Mouse (Mus musculus) lung, embryonic 16.5 days (tissue): Measurements from ENCODE around the gene Trim60. TPM values are rescaled to one million over a fixed set of nuclear protein-coding genes. Genes with fewer than 3 reads are reported as not detected.
"Not testable (repeated sequence)": the region's sequence is repeated elsewhere in the genome, so short reads cannot be mapped to it uniquely, and the experiment has no call there.

Experiments used
- ATAC-seq: fragments of 200-750 bp; cut with Nextera tagmentation; 2 replicates; pipeline ENCODE4 v1.8.0; 2017; ENCODE audit warnings: low read depth, mild to moderate bottlenecking, moderate library complexity
- H3K27ac ChIP-seq: fragments of 300-500 bp; sonication (generic); 2 replicates; pipeline ENCODE4 v1.5.1; 2014; ENCODE audit warnings: mild to moderate bottlenecking, control low read depth, low read length
- H3K27me3 ChIP-seq: fragments of 300-500 bp; sonication (generic); 2 replicates; pipeline ENCODE4 v1.6.1; 2014; ENCODE audit warnings: low read depth, low read length, mixed read lengths; ENCODE audit not compliant: control insufficient read depth, insufficient read depth
- H3K36me3 ChIP-seq: fragments of 300-500 bp; sonication (generic); 2 replicates; pipeline ENCODE4 v1.6.1; 2014; ENCODE audit warnings: low read length; ENCODE audit not compliant: control insufficient read depth, insufficient read depth
- H3K4me1 ChIP-seq: fragments of 300-500 bp; sonication (generic); replicated peaks from 2 replicates; pipeline ENCODE4 v1.6.1; 2014; ENCODE audit warnings: low read length, mixed read lengths; ENCODE audit not compliant: control insufficient read depth, insufficient read depth
- H3K4me2 ChIP-seq: fragments of 300-500 bp; sonication (generic); 2 replicates; pipeline ENCODE4 v1.6.1; 2014; ENCODE audit warnings: low read depth, low read length, control low read depth
- H3K4me3 ChIP-seq: fragments of 300-500 bp; sonication (generic); 2 replicates; pipeline ENCODE4 v1.5.1; 2014; ENCODE audit warnings: mild to moderate bottlenecking, low read length, control low read depth
- H3K9ac ChIP-seq: fragments of 300-500 bp; sonication (generic); 2 replicates; pipeline ENCODE4 v1.6.1; 2014; ENCODE audit warnings: low read length, control low read depth
- H3K9me3 ChIP-seq: fragments of 300-500 bp; sonication (generic); 2 replicates; pipeline ENCODE4 v1.6.1; 2016; ENCODE audit warnings: low read length; ENCODE audit not compliant: control insufficient read depth
- WGBS: fragments of 180-500 bp; shearing (Covaris S2); extraction: QIAGEN DNeasy Blood & Tissue Kit; methylation state at CpG from one replicate; pipeline ENCODE4 v1.1.7; 2014; 5-methylcytosine and 5-hydroxymethylcytosine counted together
- polyA plus RNA-seq: library from polyadenylated mRNA; unstranded; fragments of >200 nt; fragmentation: Nextera tagmentation; extraction: Ambion mirVana; gene quantifications from 2 replicates; pipeline ENCODE4 v1.2.1, GENCODE M21; 2015

The Trim60 gene
- polyA plus RNA-seq, 1 experiment from 2014 or later = not detected

GRCm38 (mm10) chr8:65028959-65029686 is 10.7 kb upstream of the Trim60 start:
- H3K9me3 ChIP-seq = no peaks in the 10 kb centered on the region
- no peak for ATAC-seq
- no peaks in the 10 kb centered on the region for H3K36me3 ChIP-seq
- no peaks in the 10 kb centered on the region for H3K27me3 ChIP-seq
- H3K4me2 ChIP-seq = no peak overlapping the region
- H3K4me1 ChIP-seq = no peaks in the 10 kb centered on the region
- no peak overlapping the region for H3K9ac ChIP-seq
- H3K27ac ChIP-seq = no peak overlapping the region
- 73% methylated on average over 12 of the region's 12 CpGs for whole genome bisulfite sequencing
- no peak overlapping the region for H3K4me3 ChIP-seq

GRCm38 (mm10) chr8:65022485-65022884 is 4.1 kb upstream of the Trim60 start:
- Histone ChIP-seq H3K4me1 (no peaks in the 10 kb centered on the region), H3K4me2 (no peak overlapping the region), H3K27me3 (no peaks in the 10 kb centered on the region), H3K36me3 (no peaks in the 10 kb centered on the region), H3K4me3 (no peak overlapping the region), H3K9me3 (no peaks in the 10 kb centered on the region), H3K9ac (no peak overlapping the region), H3K27ac (no peak overlapping the region)
- WGBS = 45% methylated on average over 8 of the region's 8 CpGs
- no peak for ATAC-seq

GRCm38 (mm10) chr8:65007616-65008015 is 10.8 kb downstream of the Trim60 start:
- ATAC-seq = not testable (repeated sequence)

GRCm38 (mm10) chr8:64998806-64999365 is 19.5 kb downstream of the Trim60 start:
- Histone ChIP-seq H3K4me3 (no peak overlapping the region), H3K4me1 (no peaks in the 10 kb centered on the region), H3K9ac (no peak overlapping the region), H3K4me2 (no peak overlapping the region), H3K36me3 (no peaks in the 10 kb centered on the region), H3K27ac (no peak overlapping the region), H3K27me3 (no peaks in the 10 kb centered on the region), H3K9me3 (no peaks in the 10 kb centered on the region)
- WGBS = 86% methylated on average over 4 of the region's 4 CpGs
- no peak for ATAC-seq

More at GRCm38 (mm10) chr8:65007616-65008015, 10.8 kb downstream of the Trim60 start:
- not testable (repeated sequence) for H3K4me2 ChIP-seq, H3K4me3 ChIP-seq, H3K27ac ChIP-seq, H3K4me1 ChIP-seq, H3K9me3 ChIP-seq, H3K27me3 ChIP-seq, H3K9ac ChIP-seq, H3K36me3 ChIP-seq
- WGBS = 76% methylated on average over 6 of the region's 6 CpGs

GRCm38 (mm10) chr8:64987731-64988130 is 30.7 kb downstream of the Trim60 start, which contains the start of gene Trim75:
Gene Trim75 (minus strand): TSS chr8:64987831.
- 82% methylated on average over 4 of the region's 4 CpGs for WGBS
- H3K27ac ChIP-seq = no peak within 1 kb of the TSS
- no peak for ATAC-seq

GRCm38 (mm10) chr8:64983150-64983897 is 35.1 kb downstream of the Trim60 start:
- H3K9ac ChIP-seq = no peak overlapping the region
- no peaks in the 10 kb centered on the region for H3K27me3 ChIP-seq
- WGBS = 56% methylated on average over 20 of the region's 20 CpGs
- no peak for ATAC-seq
- no peaks in the 10 kb centered on the region for H3K4me1 ChIP-seq
- H3K36me3 ChIP-seq = no peaks in the 10 kb centered on the region
- H3K4me2 ChIP-seq = no peak overlapping the region
- H3K4me3 ChIP-seq = no peak overlapping the region
- no peak overlapping the region for H3K27ac ChIP-seq
- H3K9me3 ChIP-seq = no peaks in the 10 kb centered on the region

More at GRCm38 (mm10) chr8:64987731-64988130, 30.7 kb downstream of the Trim60 start, which contains the start of gene Trim75:
- Histone ChIP-seq H3K4me3 (no peak within 1 kb of the TSS), H3K27me3 (no peaks in the 10 kb centered on the region), H3K4me1 (no peaks in the 10 kb centered on the region), H3K9ac (no peak within 1 kb of the TSS), H3K36me3 (no peaks in the 10 kb centered on the region), H3K4me2 (no peak within 1 kb of the TSS), H3K9me3 (peaks cover 2% of the 10 kb centered on the region; the same call in 1 of the 2 replicates)

- Histone ChIP-seq H3K9ac (no peak overlapping the region), H3K9me3 (no peaks in the 10 kb centered on the region), H3K4me3 (no peak overlapping the region), H3K27me3 (no peaks in the 10 kb centered on the region), H3K27ac (no peak overlapping the region), H3K4me1 (no peaks in the 10 kb centered on the region), H3K4me2 (no peak overlapping the region), H3K36me3 (peaks cover 5% of the 10 kb centered on the region)
- no peak for ATAC-seq
Observed at GRCm38 (mm10) chr8:64962836-64963235, 55.5 kb downstream of the Trim60 start.

GRCm38 (mm10) chr8:64959025-64959424 is 59.4 kb downstream of the Trim60 start:
- Histone ChIP-seq H3K4me2 (no peak overlapping the region), H3K9ac (no peak overlapping the region), H3K9me3 (no peaks in the 10 kb centered on the region), H3K36me3 (peaks cover 5% of the 10 kb centered on the region), H3K27me3 (no peaks in the 10 kb centered on the region), H3K4me3 (no peak overlapping the region), H3K27ac (no peak overlapping the region), H3K4me1 (no peaks in the 10 kb centered on the region)
- no peak for ATAC-seq
- WGBS = 79% methylated on average over 9 of the region's 9 CpGs

GRCm38 (mm10) chr8:64952101-64952500 is 66.3 kb downstream of the Trim60 start:
- Histone ChIP-seq H3K9ac (no peak overlapping the region), H3K9me3 (no peaks in the 10 kb centered on the region), H3K4me2 (no peak overlapping the region), H3K27me3 (no peaks in the 10 kb centered on the region), H3K36me3 (no peaks in the 10 kb centered on the region), H3K4me3 (no peak overlapping the region), H3K27ac (no peak overlapping the region), H3K4me1 (peaks cover 3% of the 10 kb centered on the region; the same call in 1 of the 2 replicates)
- ATAC-seq = no peak
- WGBS = 90% methylated on average over 6 of the region's 6 CpGs
